Mouse (Mus musculus): Measurements from ENCODE around the gene Efhb. TPM values are rescaled to one million over a fixed set of nuclear protein-coding genes. Genes with fewer than 3 reads are reported as not detected.

Gene Efhb
- not detected in 2 replicates for polyA plus RNA-seq (2012; ENCODE audit: low replicate concordance)

GRCm38 (mm10) chr17:53462603-53463495, at the start of gene Efhb:
Gene Efhb, minus strand, starts transcription at chr17:53463321.

GRCm38 (mm10) chr17:53478858-53479603, 15.9 kb upstream of the Efhb start, which contains the start of gene Rab5a:
Gene Rab5a, plus strand, starts transcription at chr17:53479234.

Other genes with a start within 250 kb of the Efhb start
- 6.3 and 7.3 TPM in 2 replicates for gene Rab5a, start 15.9 kb upstream of the Efhb start, polyA plus RNA-seq (2012; ENCODE audit: low replicate concordance)
- gene Pp2d1, start 76.1 kb upstream of the Efhb start, polyA plus RNA-seq (2012; ENCODE audit: low replicate concordance): not detected in 2 replicates
- gene Kat2b, start 103.5 kb upstream of the Efhb start, polyA plus RNA-seq (2012; ENCODE audit: low replicate concordance): 5.0 and 5.1 TPM in 2 replicates
- 2.2 and 25.0 TPM in 2 replicates for gene Sgo1, start 226.0 kb upstream of the Efhb start, polyA plus RNA-seq (2012; ENCODE audit: low replicate concordance)